Mouse (Mus musculus): Measurements from ENCODE around the gene Asic2. TPM values are rescaled to one million over a fixed set of nuclear protein-coding genes. Genes with fewer than 3 reads are reported as not detected.

Gene Asic2
- polyA plus RNA-seq, 1 experiment from 2014 or later = 8.7 TPM

GRCm38 (mm10) chr11:81057506-81057905 lies 910.8 kb downstream of the Asic2 start:
- ATAC-seq = no peak
- Histone ChIP-seq H3K27me3 (replicated peaks; ENCODE audit: control insufficient read depth, insufficient read depth, low read length) (no peaks in the 10 kb centered on the region), H3K27ac (ENCODE audit: low read length) (no peak overlapping the region), H3K9ac (replicated peaks; ENCODE audit: low read depth, low read length) (no peak overlapping the region), H3K4me2 (ENCODE audit: low read length) (no peak overlapping the region), H3K4me1 (replicated peaks; ENCODE audit: control insufficient read depth, insufficient read depth, low read length) (no peaks in the 10 kb centered on the region), H3K9me3 (ENCODE audit: control insufficient read depth, low read length) (no peaks in the 10 kb centered on the region), H3K36me3 (ENCODE audit: control insufficient read depth, insufficient read depth) (no peaks in the 10 kb centered on the region), H3K4me3 (replicated peaks; ENCODE audit: low read length) (no peak overlapping the region)
- WGBS = 97% methylated on average over 3 of the region's 3 CpGs

- H3K27ac ChIP-seq (ENCODE audit: low read length) = no peak overlapping the region
- ATAC-seq = no peak
Measured at GRCm38 (mm10) chr11:81056776-81057175, 911.5 kb downstream of the Asic2 start.

GRCm38 (mm10) chr11:81055446-81056145 lies 912.7 kb downstream of the Asic2 start:
- no peak overlapping the region for H3K4me3 ChIP-seq (replicated peaks; ENCODE audit: low read length)
- H3K36me3 ChIP-seq (ENCODE audit: control insufficient read depth, insufficient read depth) = no peaks in the 10 kb centered on the region
- no peak overlapping the region for H3K9ac ChIP-seq (replicated peaks; ENCODE audit: low read depth, low read length)
- no peak for ATAC-seq
- WGBS = 79% methylated on average over 12 of the region's 12 CpGs
- no peak overlapping the region for H3K4me2 ChIP-seq (ENCODE audit: low read length)
- H3K4me1 ChIP-seq (replicated peaks; ENCODE audit: control insufficient read depth, insufficient read depth, low read length) = no peaks in the 10 kb centered on the region
- no peaks in the 10 kb centered on the region for H3K9me3 ChIP-seq (ENCODE audit: control insufficient read depth, low read length)
- no peaks in the 10 kb centered on the region for H3K27me3 ChIP-seq (replicated peaks; ENCODE audit: control insufficient read depth, insufficient read depth, low read length)
- H3K27ac ChIP-seq (ENCODE audit: low read length) = no peak overlapping the region

More at GRCm38 (mm10) chr11:81056776-81057175, 911.5 kb downstream of the Asic2 start:
- Histone ChIP-seq H3K4me2 (ENCODE audit: low read length) (no peak overlapping the region), H3K36me3 (ENCODE audit: control insufficient read depth, insufficient read depth) (no peaks in the 10 kb centered on the region), H3K27me3 (replicated peaks; ENCODE audit: control insufficient read depth, insufficient read depth, low read length) (no peaks in the 10 kb centered on the region), H3K9me3 (ENCODE audit: control insufficient read depth, low read length) (no peaks in the 10 kb centered on the region), H3K4me1 (replicated peaks; ENCODE audit: control insufficient read depth, insufficient read depth, low read length) (no peaks in the 10 kb centered on the region), H3K4me3 (replicated peaks; ENCODE audit: low read length) (no peak overlapping the region), H3K9ac (replicated peaks; ENCODE audit: low read depth, low read length) (no peak overlapping the region)
- WGBS = 90% methylated on average over 9 of the region's 9 CpGs

GRCm38 (mm10) chr11:81053826-81054225 lies 914.4 kb downstream of the Asic2 start:
- Histone ChIP-seq H3K4me1 (replicated peaks; ENCODE audit: control insufficient read depth, insufficient read depth, low read length) (no peaks in the 10 kb centered on the region), H3K4me2 (ENCODE audit: low read length) (no peak overlapping the region), H3K9me3 (ENCODE audit: control insufficient read depth, low read length) (no peaks in the 10 kb centered on the region), H3K36me3 (ENCODE audit: control insufficient read depth, insufficient read depth) (no peaks in the 10 kb centered on the region), H3K27me3 (replicated peaks; ENCODE audit: control insufficient read depth, insufficient read depth, low read length) (no peaks in the 10 kb centered on the region), H3K9ac (replicated peaks; ENCODE audit: low read depth, low read length) (no peak overlapping the region), H3K4me3 (replicated peaks; ENCODE audit: low read length) (no peak overlapping the region), H3K27ac (ENCODE audit: low read length) (no peak overlapping the region)
- no peak for ATAC-seq
- WGBS = 86% methylated on average over 8 of the region's 8 CpGs

- Histone ChIP-seq H3K4me2 (ENCODE audit: low read length) (no peak overlapping the region), H3K36me3 (ENCODE audit: control insufficient read depth, insufficient read depth) (no peaks in the 10 kb centered on the region), H3K27ac (ENCODE audit: low read length) (no peak overlapping the region), H3K9ac (replicated peaks; ENCODE audit: low read depth, low read length) (no peak overlapping the region), H3K4me1 (replicated peaks; ENCODE audit: control insufficient read depth, insufficient read depth, low read length) (peaks cover 5% of the 10 kb centered on the region; the same call in 1 of the 2 replicates), H3K27me3 (replicated peaks; ENCODE audit: control insufficient read depth, insufficient read depth, low read length) (0 out of 2 replicates have a peak, but pooled peaks cover 3% of the 10 kb centered on the region), H3K4me3 (replicated peaks; ENCODE audit: low read length) (no peak overlapping the region), H3K9me3 (ENCODE audit: control insufficient read depth, low read length) (no peaks in the 10 kb centered on the region)
- WGBS = 47% methylated on average over 3 of the region's 3 CpGs
- ATAC-seq = no peak
Measured at GRCm38 (mm10) chr11:81041671-81042070, 926.6 kb downstream of the Asic2 start.

GRCm38 (mm10) chr11:81039976-81040375 lies 928.3 kb downstream of the Asic2 start:
- 40% methylated on average over 5 of the region's 5 CpGs for WGBS
- no peak overlapping the region for H3K27ac ChIP-seq (ENCODE audit: low read length)
- no peak overlapping the region for H3K9ac ChIP-seq (replicated peaks; ENCODE audit: low read depth, low read length)
- no peak overlapping the region for H3K4me3 ChIP-seq (replicated peaks; ENCODE audit: low read length)
- H3K27me3 ChIP-seq (replicated peaks; ENCODE audit: control insufficient read depth, insufficient read depth, low read length) = 0 out of 2 replicates have a peak, but pooled peaks cover 3% of the 10 kb centered on the region
- no peak overlapping the region for H3K4me2 ChIP-seq (ENCODE audit: low read length)
- H3K36me3 ChIP-seq (ENCODE audit: control insufficient read depth, insufficient read depth) = no peaks in the 10 kb centered on the region
- no peak for ATAC-seq
- peaks cover 5% of the 10 kb centered on the region; the same call in 1 of the 2 replicates for H3K4me1 ChIP-seq (replicated peaks; ENCODE audit: control insufficient read depth, insufficient read depth, low read length)
- no peaks in the 10 kb centered on the region for H3K9me3 ChIP-seq (ENCODE audit: control insufficient read depth, low read length)

- no peak overlapping the region for H3K4me2 ChIP-seq (ENCODE audit: low read length)
- WGBS = 89% methylated on average over 3 of the region's 3 CpGs
- H3K4me3 ChIP-seq (replicated peaks; ENCODE audit: low read length) = no peak overlapping the region
- H3K27me3 ChIP-seq (replicated peaks; ENCODE audit: control insufficient read depth, insufficient read depth, low read length) = no peaks in the 10 kb centered on the region
- no peaks in the 10 kb centered on the region for H3K9me3 ChIP-seq (ENCODE audit: control insufficient read depth, low read length)
- no peak overlapping the region for H3K9ac ChIP-seq (replicated peaks; ENCODE audit: low read depth, low read length)
- ATAC-seq = no peak
- H3K4me1 ChIP-seq (replicated peaks; ENCODE audit: control insufficient read depth, insufficient read depth, low read length) = no peaks in the 10 kb centered on the region
- H3K36me3 ChIP-seq (ENCODE audit: control insufficient read depth, insufficient read depth) = no peaks in the 10 kb centered on the region
- no peak overlapping the region for H3K27ac ChIP-seq (ENCODE audit: low read length)
Measured at GRCm38 (mm10) chr11:81032151-81032550, 936.1 kb downstream of the Asic2 start.

- no peak for ATAC-seq
Measured at GRCm38 (mm10) chr11:81014776-81015175, 953.5 kb downstream of the Asic2 start.

GRCm38 (mm10) chr11:81013501-81013900 lies 954.8 kb downstream of the Asic2 start:
- Histone ChIP-seq H3K4me2 (ENCODE audit: low read length) (no peak overlapping the region), H3K9ac (replicated peaks; ENCODE audit: low read depth, low read length) (no peak overlapping the region), H3K36me3 (ENCODE audit: control insufficient read depth, insufficient read depth) (no peaks in the 10 kb centered on the region), H3K4me1 (replicated peaks; ENCODE audit: control insufficient read depth, insufficient read depth, low read length) (0 out of 2 replicates have a peak, but pooled peaks cover 5% of the 10 kb centered on the region), H3K27me3 (replicated peaks; ENCODE audit: control insufficient read depth, insufficient read depth, low read length) (no peaks in the 10 kb centered on the region), H3K9me3 (ENCODE audit: control insufficient read depth, low read length) (no peaks in the 10 kb centered on the region), H3K27ac (ENCODE audit: low read length) (no peak overlapping the region), H3K4me3 (replicated peaks; ENCODE audit: low read length) (no peak overlapping the region)
- WGBS = 67% methylated on average over 6 of the region's 6 CpGs
- no peak for ATAC-seq

More at GRCm38 (mm10) chr11:81014776-81015175, 953.5 kb downstream of the Asic2 start:
- H3K27ac ChIP-seq (ENCODE audit: low read length) = no peak overlapping the region
- H3K36me3 ChIP-seq (ENCODE audit: control insufficient read depth, insufficient read depth) = no peaks in the 10 kb centered on the region
- WGBS = 89% methylated on average over 8 of the region's 8 CpGs
- no peak overlapping the region for H3K4me2 ChIP-seq (ENCODE audit: low read length)
- no peak overlapping the region for H3K9ac ChIP-seq (replicated peaks; ENCODE audit: low read depth, low read length)
- 0 out of 2 replicates have a peak, but pooled peaks cover 5% of the 10 kb centered on the region for H3K4me1 ChIP-seq (replicated peaks; ENCODE audit: control insufficient read depth, insufficient read depth, low read length)
- no peak overlapping the region for H3K4me3 ChIP-seq (replicated peaks; ENCODE audit: low read length)
- no peaks in the 10 kb centered on the region for H3K9me3 ChIP-seq (ENCODE audit: control insufficient read depth, low read length)
- H3K27me3 ChIP-seq (replicated peaks; ENCODE audit: control insufficient read depth, insufficient read depth, low read length) = no peaks in the 10 kb centered on the region
